Mouse (Mus musculus): ENCODE results near the gene Slc29a4. TPM values are rescaled to one million over a fixed set of nuclear protein-coding genes. Genes with fewer than 3 reads are reported as not detected.
A peak's percentile ranks its signal among the peaks of the same experiment; 100 is the strongest.

The Slc29a4 gene
- 10 to 100 TPM; 84.1 to 93.2 TPM for total RNA-seq (2021)
- long read RNA-seq, transcript Slc29a4-201 (11 exons, 2,789 nt): major isoform, 55 of 106 reads
- long read RNA-seq, partial matches to known transcripts: 27 of 106 reads
- long read RNA-seq, other reads (novel, unspliced or antisense): 24 of 106 reads

- peak; percentile 50 to 64 for DNase-seq (ENCODE audit: low spot score in 2 of 2)
Observed at GRCm38 (mm10) chr5:142692248-142692647, at the start of gene Slc29a4. Slc29a4 (plus strand) TSS chr5:142692512.

- DNase-seq (ENCODE audit: low spot score in 2 of 2): no peak
Observed at GRCm38 (mm10) chr5:142648162-142648561, 44.1 kb upstream of the Slc29a4 start.

GRCm38 (mm10) chr5:142649460-142650050 is 42.8 kb upstream of the Slc29a4 start:
- DNase-seq (ENCODE audit: low spot score in 2 of 2): no peak

GRCm38 (mm10) chr5:142650390-142650789 is 41.9 kb upstream of the Slc29a4 start:
- DNase-seq (ENCODE audit: low spot score in 2 of 2): no peak

- DNase-seq (ENCODE audit: low spot score in 2 of 2): no peak
Observed at GRCm38 (mm10) chr5:142650794-142651497, 41.4 kb upstream of the Slc29a4 start.

- DNase-seq (ENCODE audit: low spot score in 2 of 2): no peak
Observed at GRCm38 (mm10) chr5:142652266-142652665, 40.0 kb upstream of the Slc29a4 start.

- DNase-seq (ENCODE audit: low spot score in 2 of 2): peak in 1 of 2 experiments; percentile 28
Observed at GRCm38 (mm10) chr5:142660656-142661434, 31.5 kb upstream of the Slc29a4 start.

GRCm38 (mm10) chr5:142667921-142668320 is 24.4 kb upstream of the Slc29a4 start:
- DNase-seq (ENCODE audit: low spot score in 2 of 2): no peak

GRCm38 (mm10) chr5:142668556-142669263 is 23.6 kb upstream of the Slc29a4 start:
- DNase-seq (ENCODE audit: low spot score in 2 of 2): no peak

GRCm38 (mm10) chr5:142669726-142670125 is 22.6 kb upstream of the Slc29a4 start:
- peak in 1 of 2 experiments; percentile 28 for DNase-seq (ENCODE audit: low spot score in 2 of 2)

- DNase-seq (ENCODE audit: low spot score in 2 of 2): peak; percentile 32 to 52
Observed at GRCm38 (mm10) chr5:142673082-142673481, 19.2 kb upstream of the Slc29a4 start.

- no peak for DNase-seq (ENCODE audit: low spot score in 2 of 2)
Observed at GRCm38 (mm10) chr5:142678141-142678571, 14.2 kb upstream of the Slc29a4 start.

- DNase-seq (ENCODE audit: low spot score in 2 of 2): no peak
Observed at GRCm38 (mm10) chr5:142679065-142679464, 13.2 kb upstream of the Slc29a4 start.

GRCm38 (mm10) chr5:142681911-142682310 is 10.4 kb upstream of the Slc29a4 start:
- no peak for DNase-seq (ENCODE audit: low spot score in 2 of 2)

- DNase-seq (ENCODE audit: low spot score in 2 of 2): no peak
Observed at GRCm38 (mm10) chr5:142682529-142682928, 9.8 kb upstream of the Slc29a4 start.

GRCm38 (mm10) chr5:142688866-142689265 is 3.4 kb upstream of the Slc29a4 start:
- no peak for DNase-seq (ENCODE audit: low spot score in 2 of 2)

GRCm38 (mm10) chr5:142690343-142690742 is 2.0 kb upstream of the Slc29a4 start:
- no peak for DNase-seq (ENCODE audit: low spot score in 2 of 2)

GRCm38 (mm10) chr5:142692971-142693737 is 842 bp downstream of the Slc29a4 start:
- DNase-seq (ENCODE audit: low spot score in 2 of 2): no peak

- DNase-seq (ENCODE audit: low spot score in 2 of 2): no peak
Observed at GRCm38 (mm10) chr5:142693738-142694430, 1.6 kb downstream of the Slc29a4 start.

Measured in layer of hippocampus, postnatal 10 days (tissue).